Mouse (Mus musculus): ENCODE measurements around the gene Apba3.

Gene Apba3

DNA sequence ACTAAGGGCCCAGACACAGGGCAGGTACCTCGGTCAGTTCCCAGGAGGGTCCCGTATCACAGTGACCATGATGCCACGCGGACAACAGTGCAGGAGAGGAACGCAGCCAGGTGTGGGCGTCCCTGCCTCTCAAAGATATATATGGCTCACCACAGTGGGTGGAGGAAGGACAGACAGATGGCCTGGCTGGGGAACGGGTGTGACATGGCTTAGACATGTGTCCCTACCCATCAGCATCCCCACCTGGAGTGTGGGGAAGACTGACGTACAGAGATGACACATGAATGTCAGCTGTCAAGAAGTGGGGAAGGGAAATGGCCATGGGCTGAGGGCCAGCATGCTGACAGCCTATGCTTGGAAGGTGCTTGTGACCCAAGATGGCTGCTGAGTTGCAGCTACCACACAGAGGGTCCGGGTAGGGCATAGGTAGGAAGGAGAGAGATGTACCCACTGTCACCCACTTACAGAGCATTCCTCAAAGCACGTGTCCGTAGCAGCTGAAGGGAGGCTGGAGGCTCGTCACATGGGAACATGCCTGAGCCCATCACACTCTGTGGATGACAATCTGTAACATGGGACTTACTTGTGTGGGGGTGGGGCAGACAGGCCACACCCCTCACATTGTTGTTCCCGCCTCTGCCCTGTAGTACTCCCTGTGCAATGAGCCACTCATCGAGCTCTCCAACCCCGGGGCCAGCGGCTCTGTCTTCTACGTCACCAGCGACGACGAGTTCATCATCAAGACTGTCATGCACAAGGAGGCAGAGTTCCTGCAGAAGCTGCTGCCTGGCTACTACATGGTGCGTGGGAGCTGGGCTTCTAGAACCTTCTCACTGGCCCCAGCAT, 40.3 kb downstream of the Apba3 start:
- DNase-seq (ENCODE audit: low read depth, low spot score), result no peak

- peak; percentile 48 for DNase-seq (ENCODE audit: low read depth, low spot score)
Observed at GRCm38 (mm10) chr10:81309571-81309970, 42.8 kb downstream of the Apba3 start.

- no peak for DNase-seq (ENCODE audit: low read depth, low spot score)
Observed at GRCm38 (mm10) chr10:81313581-81313980, 46.8 kb downstream of the Apba3 start.

DNA sequence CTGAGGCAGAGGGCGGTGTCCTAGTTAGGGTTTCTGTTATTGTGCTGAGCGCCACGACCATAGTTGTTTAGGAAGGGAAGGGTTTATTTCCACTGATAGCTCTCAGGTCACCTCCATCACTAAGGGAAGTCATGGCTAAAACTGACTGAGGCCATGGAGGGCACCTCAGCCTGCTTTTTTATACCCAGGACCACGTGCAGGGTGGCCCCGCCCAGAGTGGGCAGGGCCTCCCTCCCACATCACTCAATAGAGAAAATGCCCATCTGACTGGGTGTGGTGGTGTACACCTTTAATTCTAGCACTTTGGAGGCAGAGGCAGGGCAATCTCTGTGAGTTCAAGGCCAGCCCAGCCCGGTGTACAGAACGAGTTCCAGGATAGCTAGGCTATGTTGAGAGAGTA, 47.4 kb downstream of the Apba3 start:
- DNase-seq (ENCODE audit: low read depth, low spot score), result no peak

DNA sequence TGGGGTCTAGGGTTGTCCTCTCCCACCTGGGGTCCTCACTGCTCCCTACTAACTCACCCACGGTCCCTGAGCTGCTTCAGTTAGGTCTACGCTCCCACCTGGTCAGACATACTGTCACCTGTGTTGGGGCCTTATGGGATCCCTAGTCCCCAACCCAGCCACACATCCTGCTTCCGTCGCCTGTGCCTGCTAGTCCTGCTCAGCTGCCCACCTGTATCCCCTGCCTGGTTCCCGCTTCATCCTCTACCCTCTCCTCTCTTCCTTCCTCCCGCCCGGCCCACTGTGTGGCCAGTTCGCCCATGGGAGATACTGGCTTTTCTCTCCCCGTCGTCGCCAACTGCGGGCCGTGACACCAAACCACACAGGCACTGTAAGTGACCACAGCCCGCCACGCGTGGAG, 48.8 kb downstream of the Apba3 start:
- DNase-seq (ENCODE audit: low read depth, low spot score), result no peak

DNA sequence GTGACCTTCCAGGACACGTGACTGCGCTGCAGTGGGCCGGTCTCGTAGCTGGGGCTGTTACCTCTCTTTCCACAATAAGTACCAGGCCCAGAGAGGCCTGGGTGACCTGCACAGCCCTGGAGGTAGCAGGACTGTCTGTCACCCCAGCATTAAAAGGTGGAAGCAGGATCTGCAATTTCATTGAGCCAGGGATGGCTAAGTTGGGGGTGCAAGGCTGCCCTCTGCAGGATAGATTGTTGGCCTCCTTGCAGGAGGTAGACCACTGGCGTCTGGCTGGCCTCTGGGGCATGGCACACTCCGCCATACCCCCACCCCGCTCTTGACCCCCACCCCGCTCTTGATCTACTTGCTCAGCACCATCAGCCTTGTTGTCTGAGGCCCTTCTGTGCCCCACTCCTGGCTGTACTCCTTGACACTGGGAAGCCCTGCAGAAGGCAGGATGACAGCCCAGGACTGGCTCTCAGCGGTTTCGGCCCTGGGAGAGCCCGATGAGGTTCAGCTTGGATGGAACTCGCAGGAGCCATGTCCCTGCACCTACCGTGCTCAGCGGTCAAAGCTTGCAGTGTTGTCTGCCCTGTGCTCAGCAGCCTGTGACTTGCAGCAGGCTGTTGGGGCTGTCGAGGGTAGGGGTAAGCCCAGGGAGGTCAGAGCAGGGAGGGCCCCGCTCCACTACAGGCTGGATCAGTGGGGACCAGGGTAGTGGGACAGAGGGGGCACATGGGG, 49.7 kb downstream of the Apba3 start:
- no peak for DNase-seq (ENCODE audit: low read depth, low spot score)

- DNase-seq (ENCODE audit: low read depth, low spot score), result no peak
Observed at GRCm38 (mm10) chr10:81317273-81317672, 50.5 kb downstream of the Apba3 start.

DNA sequence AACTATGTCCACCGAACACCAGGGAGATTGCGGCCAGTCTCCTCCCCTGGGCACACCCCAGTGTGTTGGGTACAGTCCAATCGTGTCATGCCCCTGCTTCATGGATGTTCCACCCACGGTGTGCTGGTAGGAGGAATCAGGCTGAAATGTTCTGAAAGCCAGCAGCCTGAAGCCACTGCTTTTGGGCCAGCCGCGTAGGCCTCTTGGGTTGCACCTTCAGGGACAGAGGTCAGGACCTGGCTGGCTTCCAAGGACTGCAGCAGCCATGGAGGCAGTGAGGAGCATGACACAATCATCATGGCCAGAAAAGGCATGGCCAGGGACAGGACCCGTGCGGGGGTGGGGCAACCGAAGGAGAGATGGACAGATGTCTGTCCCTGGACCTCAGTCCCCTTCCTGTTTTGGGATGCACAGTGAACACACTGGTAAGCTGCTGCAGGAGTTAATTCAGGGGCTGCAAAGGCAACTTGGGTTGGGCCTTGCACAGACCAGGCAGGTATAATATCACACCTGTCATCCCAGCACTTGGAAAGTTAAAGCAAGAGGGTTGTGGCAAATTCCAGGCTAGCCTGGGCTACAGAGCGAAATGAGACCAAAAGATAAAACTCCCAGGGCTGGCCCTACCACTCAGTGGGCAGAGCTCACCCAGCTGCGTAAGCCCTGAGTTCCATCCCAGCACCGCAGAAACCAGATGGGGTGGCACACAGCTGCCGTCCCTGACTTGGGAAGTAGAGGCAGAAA, 52.0 kb downstream of the Apba3 start:
- DNase-seq (ENCODE audit: low read depth, low spot score), result no peak

GRCm38 (mm10) chr10:81319330-81319699, 52.6 kb downstream of the Apba3 start:
- no peak for DNase-seq (ENCODE audit: low read depth, low spot score)

GRCm38 (mm10) chr10:81319741-81320549, 53.2 kb downstream of the Apba3 start:
- DNase-seq (ENCODE audit: low read depth, low spot score), result no peak

- peak; percentile 100 for DNase-seq (ENCODE audit: low read depth, low spot score)
Observed at GRCm38 (mm10) chr10:81320550-81321347, 54.0 kb downstream of the Apba3 start, which contains the start of gene Cactin. Gene Cactin, plus strand, starts transcription at chr10:81321103.

GRCm38 (mm10) chr10:81321436-81321835, 54.7 kb downstream of the Apba3 start:
- DNase-seq (ENCODE audit: low read depth, low spot score), result no peak

DNA sequence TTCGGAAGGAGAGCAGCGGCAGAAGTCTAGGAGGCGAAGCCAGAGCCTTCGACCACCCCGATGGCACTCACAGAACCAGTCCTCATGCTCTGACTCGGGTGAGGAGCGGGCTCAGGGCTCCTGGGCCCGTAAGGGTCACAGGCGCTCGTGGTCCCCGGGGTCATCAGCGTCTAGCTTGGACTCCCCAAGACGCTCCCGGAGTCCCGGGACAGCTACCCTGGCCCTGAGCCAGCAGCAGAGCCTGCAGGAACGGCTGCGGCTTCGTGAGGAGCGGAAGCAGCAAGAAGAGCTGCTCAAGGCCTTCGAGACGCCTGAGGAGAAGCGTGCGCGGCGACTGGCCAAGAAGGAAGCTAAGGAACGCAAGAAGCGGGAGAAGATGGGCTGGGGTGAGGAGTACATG, 55.7 kb downstream of the Apba3 start:
- DNase-seq (ENCODE audit: low read depth, low spot score), result no peak

Measured in CD4-positive helper T cell, adult 2 months (primary cell).